Mouse (Mus musculus) thymus, postnatal 25 days (tissue): ENCODE results near the gene Eya2.

Experiments used
- DNase-seq: peaks from one replicate; pipeline ENCODE4 v3.0.0; 2022

Eya2 gene

DNA sequence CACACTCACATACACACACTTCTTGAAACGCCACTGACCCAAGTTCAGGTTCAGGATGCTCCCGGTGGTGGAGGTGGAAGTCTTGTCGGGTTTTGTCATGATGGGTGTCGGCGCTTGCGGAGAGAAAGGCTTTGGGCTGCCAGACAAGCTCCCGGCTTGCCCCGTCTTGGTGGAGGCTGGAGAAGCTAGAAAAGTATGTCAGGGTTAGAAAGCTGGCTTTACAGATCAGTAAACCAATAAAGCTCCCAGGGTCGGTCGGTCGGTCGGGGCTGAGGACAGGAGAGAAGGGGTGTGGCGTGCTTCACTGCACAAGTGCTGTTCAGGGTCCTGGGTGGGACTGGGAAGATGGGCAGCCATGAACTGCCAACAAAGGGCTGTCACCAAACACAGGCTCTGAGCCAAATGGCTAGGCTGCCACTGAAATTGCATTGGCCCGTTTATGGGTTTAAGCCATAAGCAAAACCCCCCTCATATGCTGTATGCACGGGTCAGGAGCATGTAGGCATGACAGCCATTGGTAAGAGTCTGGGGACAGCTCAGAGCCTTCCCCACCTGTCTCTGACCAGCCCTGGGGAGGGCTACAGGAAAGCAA is 225.8 kb downstream of the Eya2 start:
- DNase-seq = no peak
